14 mouse cellular contexts compared by ENCODE assay signal in the genomic region with DNA sequence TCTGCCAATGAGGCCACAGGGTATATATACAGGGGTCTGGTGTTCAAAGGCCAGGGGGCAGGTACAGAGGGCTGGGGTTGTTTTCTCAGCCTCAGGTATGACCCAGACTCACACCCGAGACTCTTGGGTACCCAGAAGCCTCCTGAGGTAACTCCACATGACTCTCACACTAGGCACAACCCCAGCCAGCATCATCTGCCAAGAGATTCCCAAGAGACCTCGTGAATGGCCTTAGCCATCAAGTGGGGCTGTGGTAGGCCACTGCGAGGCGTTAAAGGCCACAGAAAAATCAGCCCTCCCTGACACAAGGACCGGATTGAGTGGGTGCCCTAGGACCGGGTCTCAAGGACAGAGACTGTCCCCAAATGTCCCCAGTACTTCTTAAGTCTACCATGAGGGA. TPM values are rescaled to one million over a fixed set of nuclear protein-coding genes. Genes with fewer than 3 reads are reported as not detected.
A peak's percentile ranks its signal among the peaks of the same experiment; 100 is the strongest.
DNase-seq lines count a peak whose midpoint lies in the region; ATAC-seq lines count a peak whose summit lies in the region.
"Had no signal": no experiment of that assay in that cellular context is flagged by ENCODE, and none has a peak within 500 bp of the region (broad histone marks: within the 10 kb centered on the region; RNA-seq: fewer than 3 reads in every experiment).

No protein-coding gene starts in this region.

- no peak for DNase-seq in heart, embryonic 10.5 days (ENCODE audit: low spot score)
- DNase-seq in heart, adult 11 months = no peak
- DNase-seq in embryonic facial prominence, embryonic 14.5 days (ENCODE audit: low spot score) = no peak
- no peak for DNase-seq in kidney, postnatal 14 days
- DNase-seq: kidney, adult 9 months; lung, postnatal 36 days; thymus, adult 18-20 months had no signal

- H3K4me3 ChIP-seq in heart, embryonic 10.5 days = no peak overlapping the region
- no peak overlapping the region for H3K4me3 ChIP-seq in midbrain, embryonic 12.5 days
- H3K4me3 ChIP-seq in midbrain, embryonic 16.5 days (ENCODE audit: low read depth, low read length) = no peak overlapping the region
- H3K4me3 ChIP-seq in embryonic facial prominence, embryonic 14.5 days (ENCODE audit: low read depth, low read length) = no peak overlapping the region
- H3K4me3 ChIP-seq in limb, embryonic 15.5 days = no peak overlapping the region
- H3K4me3 ChIP-seq: embryonic facial prominence, embryonic 15.5 days; forebrain, embryonic 13.5 days; liver, embryonic 12.5 days had no signal

- H3K27me3 ChIP-seq in heart, embryonic 10.5 days (ENCODE audit: insufficient read depth, poor library complexity, severe bottlenecking) = no peaks in the 10 kb centered on the region
- H3K27me3 ChIP-seq in midbrain, embryonic 12.5 days = no peaks in the 10 kb centered on the region
- no peaks in the 10 kb centered on the region for H3K27me3 ChIP-seq in midbrain, embryonic 16.5 days (ENCODE audit: control insufficient read depth, insufficient read depth, low read depth, low read length)
- no peaks in the 10 kb centered on the region for H3K27me3 ChIP-seq in embryonic facial prominence, embryonic 14.5 days (replicated peaks; ENCODE audit: control insufficient read depth, insufficient read depth, low read length)
- no peaks in the 10 kb centered on the region for H3K27me3 ChIP-seq in limb, embryonic 15.5 days
- H3K27me3 ChIP-seq: embryonic facial prominence, embryonic 15.5 days; liver, embryonic 12.5 days had no signal

- H3K36me3 ChIP-seq in heart, embryonic 10.5 days = 0 out of 2 replicates have a peak, but pooled peaks cover under 1% of the 10 kb centered on the region
- 0 out of 2 replicates have a peak, but pooled peaks cover 4% of the 10 kb centered on the region for H3K36me3 ChIP-seq in midbrain, embryonic 12.5 days
- H3K36me3 ChIP-seq in midbrain, embryonic 16.5 days (ENCODE audit: control insufficient read depth, insufficient read depth, low read length) = no peaks in the 10 kb centered on the region
- H3K36me3 ChIP-seq in embryonic facial prominence, embryonic 14.5 days (ENCODE audit: control insufficient read depth, insufficient read depth, low read length) = peaks cover 3% of the 10 kb centered on the region; the same call in 1 of the 2 replicates
- no peaks in the 10 kb centered on the region for H3K36me3 ChIP-seq in limb, embryonic 15.5 days
- H3K36me3 ChIP-seq: G1E; liver, embryonic 12.5 days had no signal

- ATAC-seq in midbrain, embryonic 12.5 days (ENCODE audit: low FRiP score, low read depth) = no peak
- ATAC-seq in midbrain, embryonic 16.5 days = no peak
- no peak for ATAC-seq in embryonic facial prominence, embryonic 14.5 days (ENCODE audit: low read depth)
- no peak for ATAC-seq in limb, embryonic 15.5 days (ENCODE audit: insufficient number of reproducible peaks, low FRiP score, low TSS enrichment, low read depth)
- ATAC-seq: forebrain, embryonic 13.5 days; liver, embryonic 12.5 days had no signal

- H3K4me1 ChIP-seq in heart, embryonic 10.5 days = peaks cover 92% of the 10 kb centered on the region
- H3K4me1 ChIP-seq in midbrain, embryonic 12.5 days = peaks cover 60% of the 10 kb centered on the region
- H3K4me1 ChIP-seq in midbrain, embryonic 16.5 days (ENCODE audit: control insufficient read depth, insufficient read depth, low read length) = peaks cover 20% of the 10 kb centered on the region
- peaks cover 21% of the 10 kb centered on the region; the same call in 1 of the 2 replicates for H3K4me1 ChIP-seq in embryonic facial prominence, embryonic 14.5 days (ENCODE audit: control insufficient read depth, insufficient read depth, low read length)
- H3K4me1 ChIP-seq in limb, embryonic 15.5 days = peaks cover 75% of the 10 kb centered on the region

- peak overlapping the region; percentile 60 for H3K27ac ChIP-seq in heart, embryonic 10.5 days
- H3K27ac ChIP-seq in midbrain, embryonic 12.5 days (replicated peaks) = 0 out of 2 replicates have a peak overlapping the region, but pooled peaks have one; percentile 20
- no peak overlapping the region for H3K27ac ChIP-seq in midbrain, embryonic 16.5 days (ENCODE audit: low read length)
- H3K27ac ChIP-seq in embryonic facial prominence, embryonic 14.5 days (replicated peaks; ENCODE audit: low read depth, low read length) = 0 out of 2 replicates have a peak overlapping the region, but pooled peaks have one; percentile 33
- H3K27ac ChIP-seq in limb, embryonic 15.5 days = 0 out of 2 replicates have a peak overlapping the region, but pooled peaks have one; percentile 24
- H3K27ac ChIP-seq: embryonic facial prominence, embryonic 15.5 days; forebrain, embryonic 13.5 days; liver, embryonic 12.5 days had no signal

- no peak overlapping the region for H3K4me2 ChIP-seq in midbrain, embryonic 12.5 days (replicated peaks)
- no peak overlapping the region for H3K4me2 ChIP-seq in midbrain, embryonic 16.5 days (ENCODE audit: low read length)
- H3K4me2 ChIP-seq in embryonic facial prominence, embryonic 14.5 days (ENCODE audit: low read depth, low read length) = no peak overlapping the region
- no peak overlapping the region for H3K4me2 ChIP-seq in limb, embryonic 15.5 days
- H3K4me2 ChIP-seq: embryonic facial prominence, embryonic 15.5 days; forebrain, embryonic 13.5 days; liver, embryonic 12.5 days had no signal

- H3K9ac ChIP-seq in midbrain, embryonic 12.5 days (replicated peaks) = 0 out of 2 replicates have a peak overlapping the region, but pooled peaks have one; percentile 1
- no peak overlapping the region for H3K9ac ChIP-seq in midbrain, embryonic 16.5 days (ENCODE audit: low read depth, low read length)
- no peak overlapping the region for H3K9ac ChIP-seq in embryonic facial prominence, embryonic 14.5 days (ENCODE audit: low read depth, low read length)
- H3K9ac ChIP-seq in limb, embryonic 15.5 days = no peak overlapping the region
- H3K9ac ChIP-seq: embryonic facial prominence, embryonic 15.5 days; liver, embryonic 12.5 days had no signal

- H3K9me3 ChIP-seq in heart, embryonic 10.5 days = no peaks in the 10 kb centered on the region
- no peaks in the 10 kb centered on the region for H3K9me3 ChIP-seq in midbrain, embryonic 12.5 days
- no peaks in the 10 kb centered on the region for H3K9me3 ChIP-seq in midbrain, embryonic 16.5 days (replicated peaks; ENCODE audit: control insufficient read depth, low read length, poor library complexity, severe bottlenecking)
- no peaks in the 10 kb centered on the region for H3K9me3 ChIP-seq in embryonic facial prominence, embryonic 14.5 days (ENCODE audit: control insufficient read depth, low read length)
- no peaks in the 10 kb centered on the region for H3K9me3 ChIP-seq in limb, embryonic 15.5 days
- H3K9me3 ChIP-seq: embryonic facial prominence, embryonic 15.5 days; forebrain, embryonic 13.5 days; liver, embryonic 12.5 days had no signal

- 79% methylated on average over 6 of the region's 6 CpGs for WGBS in heart, embryonic 10.5 days
- 90% methylated on average over 6 of the region's 6 CpGs for WGBS in midbrain, embryonic 12.5 days
- WGBS in midbrain, embryonic 16.5 days = 83% methylated on average over 6 of the region's 6 CpGs
- 71% methylated on average over 6 of the region's 6 CpGs for WGBS in embryonic facial prominence, embryonic 14.5 days
- 74% methylated on average over 6 of the region's 6 CpGs for WGBS in limb, embryonic 15.5 days

RNA-seq across cellular contexts. Expression of a gene that starts 33.1 kb away (rescaled TPM):
- 2.0 and 3.6 TPM in 2 replicates for polyA plus RNA-seq in heart, embryonic 10.5 days (2016; fragmentation: Nextera tagmentation; extraction: Ambion mirVana)
- polyA plus RNA-seq in midbrain, embryonic 12.5 days (2016; fragmentation: Nextera tagmentation; extraction: Ambion mirVana) = 3.8 and 4.0 TPM in 2 replicates
- polyA plus RNA-seq in midbrain, embryonic 16.5 days (2015; fragmentation: Nextera tagmentation; extraction: Ambion mirVana) = 2.2 and 2.4 TPM in 2 replicates
- polyA plus RNA-seq in embryonic facial prominence, embryonic 14.5 days (2014; fragmentation: Nextera tagmentation; extraction: Ambion mirVana) = 5.1 and 5.9 TPM in 2 replicates
- 2.4 and 3.4 TPM in 2 replicates for polyA plus RNA-seq in limb, embryonic 15.5 days (2015; fragmentation: Nextera tagmentation; extraction: Ambion mirVana)

RNA-seq across cellular contexts. Expression of a gene that starts 33.4 kb away (rescaled TPM):
- polyA plus RNA-seq in heart, embryonic 10.5 days (2016; fragmentation: Nextera tagmentation; extraction: Ambion mirVana) = 72.6 TPM in 2 replicates
- 97.7 and 99.4 TPM in 2 replicates for polyA plus RNA-seq in midbrain, embryonic 12.5 days (2016; fragmentation: Nextera tagmentation; extraction: Ambion mirVana)
- polyA plus RNA-seq in midbrain, embryonic 16.5 days (2015; fragmentation: Nextera tagmentation; extraction: Ambion mirVana) = 95.5 and 97.2 TPM in 2 replicates
- 74.3 and 79.8 TPM in 2 replicates for polyA plus RNA-seq in embryonic facial prominence, embryonic 14.5 days (2014; fragmentation: Nextera tagmentation; extraction: Ambion mirVana)
- polyA plus RNA-seq in limb, embryonic 15.5 days (2015; fragmentation: Nextera tagmentation; extraction: Ambion mirVana) = 87.1 and 87.2 TPM in 2 replicates
